Mouse (Mus musculus) kidney, embryonic 15.5 days (tissue): ENCODE results near the gene Txn2. TPM values are rescaled to one million over a fixed set of nuclear protein-coding genes. Genes with fewer than 3 reads are reported as not detected.

Experiments
- ATAC-seq: fragments of 200-750 bp; cut with Nextera tagmentation; replicated peaks from 2 replicates; pipeline ENCODE4 v1.8.0; 2017; ENCODE audit warnings: moderate TSS enrichment; ENCODE audit not compliant: low FRiP score
- H3K27ac ChIP-seq: fragments of 300-500 bp; sonication (generic); 2 replicates; pipeline ENCODE4 v1.5.1; 2015; ENCODE audit warnings: mild to moderate bottlenecking, inconsistent platforms
- H3K27me3 ChIP-seq: fragments of 300-500 bp; sonication (generic); 2 replicates; pipeline ENCODE4 v1.6.1; 2015; ENCODE audit warnings: inconsistent platforms
- H3K36me3 ChIP-seq: fragments of 300-500 bp; sonication (generic); 2 replicates; pipeline ENCODE4 v1.6.1; 2015; ENCODE audit warnings: inconsistent platforms
- H3K4me1 ChIP-seq: fragments of 300-500 bp; sonication (generic); 2 replicates; pipeline ENCODE4 v1.6.1; 2015; ENCODE audit warnings: inconsistent platforms
- H3K4me2 ChIP-seq: fragments of 300-500 bp; sonication (generic); 2 replicates; pipeline ENCODE4 v1.6.1; 2015; ENCODE audit warnings: moderate library complexity, mild to moderate bottlenecking, inconsistent platforms
- H3K4me3 ChIP-seq: fragments of 300-500 bp; sonication (generic); replicated peaks from 2 replicates; pipeline ENCODE4 v1.5.1; 2015; ENCODE audit warnings: mild to moderate bottlenecking, inconsistent platforms
- H3K9ac ChIP-seq: fragments of 300-500 bp; sonication (generic); 2 replicates; pipeline ENCODE4 v1.6.1; 2015; ENCODE audit warnings: mild to moderate bottlenecking, inconsistent platforms
- H3K9me3 ChIP-seq: fragments of 300-500 bp; sonication (generic); replicated peaks from 2 replicates; pipeline ENCODE4 v1.6.1; 2016; ENCODE audit warnings: inconsistent platforms
- WGBS: fragments of 180-500 bp; shearing (Covaris S2); methylation state at CpG from one replicate; pipeline ENCODE4 v1.1.7; 2015; ENCODE audit warnings: mixed read lengths; 5-methylcytosine and 5-hydroxymethylcytosine counted together
- polyA plus RNA-seq: library from polyadenylated mRNA; unstranded; fragments of >200 nt; fragmentation: Nextera tagmentation; extraction: Ambion mirVana; gene quantifications from 2 replicates; pipeline ENCODE4 v1.2.1, GENCODE M21; 2015

Gene Txn2
- polyA plus RNA-seq, 1 experiment from 2014 or later = 253 TPM

- Histone ChIP-seq H3K27ac (no peak overlapping the region), H3K9me3 (no peaks in the 10 kb centered on the region), H3K9ac (peak overlapping the region; percentile 36), H3K4me2 (peak overlapping the region; percentile 91), H3K4me1 (peaks cover 26% of the 10 kb centered on the region), H3K36me3 (peaks cover 28% of the 10 kb centered on the region), H3K27me3 (peaks cover 18% of the 10 kb centered on the region), H3K4me3 (peak overlapping the region; percentile 64)
- 6% methylated on average over 52 of the region's 52 CpGs for WGBS
- ATAC-seq = peak; percentile 62
Measured at GRCm38 (mm10) chr15:77955440-77956403, 26.9 kb upstream of the Txn2 start.

GRCm38 (mm10) chr15:77954362-77954761 is 25.6 kb upstream of the Txn2 start:
- peaks cover 14% of the 10 kb centered on the region for H3K36me3 ChIP-seq
- ATAC-seq = no peak
- H3K9me3 ChIP-seq = no peaks in the 10 kb centered on the region
- H3K27ac ChIP-seq = no peak overlapping the region
- H3K4me2 ChIP-seq = no peak overlapping the region
- peaks cover 26% of the 10 kb centered on the region for H3K4me1 ChIP-seq
- WGBS = 94% methylated on average over 2 of the region's 2 CpGs
- H3K9ac ChIP-seq = no peak overlapping the region
- peaks cover 18% of the 10 kb centered on the region for H3K27me3 ChIP-seq
- no peak overlapping the region for H3K4me3 ChIP-seq

GRCm38 (mm10) chr15:77952921-77953320 is 24.1 kb upstream of the Txn2 start:
- Histone ChIP-seq H3K27me3 (peaks cover 18% of the 10 kb centered on the region), H3K4me2 (no peak overlapping the region), H3K4me1 (peaks cover 26% of the 10 kb centered on the region), H3K9me3 (no peaks in the 10 kb centered on the region), H3K27ac (no peak overlapping the region), H3K9ac (no peak overlapping the region), H3K4me3 (no peak overlapping the region), H3K36me3 (no peaks in the 10 kb centered on the region)
- ATAC-seq = no peak
- WGBS = 85% methylated on average over 3 of the region's 3 CpGs

GRCm38 (mm10) chr15:77949061-77949460 is 20.3 kb upstream of the Txn2 start:
- no peaks in the 10 kb centered on the region for H3K36me3 ChIP-seq
- 87% methylated on average over 7 of the region's 7 CpGs for WGBS
- no peaks in the 10 kb centered on the region for H3K9me3 ChIP-seq
- H3K27ac ChIP-seq = no peak overlapping the region
- H3K9ac ChIP-seq = no peak overlapping the region
- H3K27me3 ChIP-seq = 0 out of 2 replicates have a peak, but pooled peaks cover 4% of the 10 kb centered on the region
- H3K4me3 ChIP-seq = no peak overlapping the region
- no peaks in the 10 kb centered on the region for H3K4me1 ChIP-seq
- ATAC-seq = no peak
- no peak overlapping the region for H3K4me2 ChIP-seq

GRCm38 (mm10) chr15:77945711-77946110 is 16.9 kb upstream of the Txn2 start:
- H3K27me3 ChIP-seq = no peaks in the 10 kb centered on the region
- 80% methylated on average over 4 of the region's 4 CpGs for WGBS
- ATAC-seq = no peak

GRCm38 (mm10) chr15:77941563-77941962 is 12.8 kb upstream of the Txn2 start:
- H3K4me1 ChIP-seq = no peaks in the 10 kb centered on the region
- 87% methylated on average over 3 of the region's 3 CpGs for WGBS
- H3K36me3 ChIP-seq = 0 out of 2 replicates have a peak, but pooled peaks cover 9% of the 10 kb centered on the region
- H3K27me3 ChIP-seq = no peaks in the 10 kb centered on the region
- ATAC-seq = no peak
- no peak overlapping the region for H3K27ac ChIP-seq
- no peak overlapping the region for H3K9ac ChIP-seq
- no peaks in the 10 kb centered on the region for H3K9me3 ChIP-seq
- H3K4me2 ChIP-seq = no peak overlapping the region
- H3K4me3 ChIP-seq = no peak overlapping the region

More at GRCm38 (mm10) chr15:77945711-77946110, 16.9 kb upstream of the Txn2 start:
- no peaks in the 10 kb centered on the region for H3K4me1 ChIP-seq
- H3K4me3 ChIP-seq = no peak overlapping the region
- H3K9ac ChIP-seq = no peak overlapping the region
- H3K27ac ChIP-seq = no peak overlapping the region
- H3K36me3 ChIP-seq = 0 out of 2 replicates have a peak, but pooled peaks cover 9% of the 10 kb centered on the region
- H3K9me3 ChIP-seq = no peaks in the 10 kb centered on the region
- no peak overlapping the region for H3K4me2 ChIP-seq

GRCm38 (mm10) chr15:77938516-77938915 is 9.7 kb upstream of the Txn2 start:
- Histone ChIP-seq H3K27me3 (no peaks in the 10 kb centered on the region), H3K36me3 (0 out of 2 replicates have a peak, but pooled peaks cover 9% of the 10 kb centered on the region), H3K4me2 (no peak overlapping the region), H3K27ac (no peak overlapping the region), H3K4me1 (peaks cover 10% of the 10 kb centered on the region), H3K9me3 (no peaks in the 10 kb centered on the region), H3K4me3 (no peak overlapping the region), H3K9ac (no peak overlapping the region)
- ATAC-seq = no peak
- 73% methylated on average over 5 of the region's 5 CpGs for WGBS

- no peaks in the 10 kb centered on the region for H3K9me3 ChIP-seq
- H3K36me3 ChIP-seq = no peaks in the 10 kb centered on the region
- H3K4me3 ChIP-seq = no peak overlapping the region
- no peak overlapping the region for H3K9ac ChIP-seq
- peaks cover 13% of the 10 kb centered on the region for H3K4me1 ChIP-seq
- H3K4me2 ChIP-seq = no peak overlapping the region
- no peak for ATAC-seq
- no peak overlapping the region for H3K27ac ChIP-seq
- no peaks in the 10 kb centered on the region for H3K27me3 ChIP-seq
- WGBS = 68% methylated on average over 14 of the region's 14 CpGs
Measured at GRCm38 (mm10) chr15:77935673-77936375, 7.0 kb upstream of the Txn2 start.

- no peak overlapping the region for H3K4me3 ChIP-seq
- no peaks in the 10 kb centered on the region for H3K27me3 ChIP-seq
- H3K9me3 ChIP-seq = no peaks in the 10 kb centered on the region
- H3K9ac ChIP-seq = no peak overlapping the region
- H3K36me3 ChIP-seq = no peaks in the 10 kb centered on the region
- no peak for ATAC-seq
- no peak overlapping the region for H3K4me2 ChIP-seq
- H3K4me1 ChIP-seq = peaks cover 15% of the 10 kb centered on the region
- H3K27ac ChIP-seq = no peak overlapping the region
- WGBS = 75% methylated on average over 5 of the region's 5 CpGs
Measured at GRCm38 (mm10) chr15:77934968-77935367, 6.2 kb upstream of the Txn2 start.

GRCm38 (mm10) chr15:77934326-77934725 is 5.5 kb upstream of the Txn2 start:
- no peak for ATAC-seq
- no peaks in the 10 kb centered on the region for H3K9me3 ChIP-seq
- WGBS = 75% methylated on average over 11 of the region's 11 CpGs
- H3K9ac ChIP-seq = no peak overlapping the region; the same call in 1 of the 2 replicates
- H3K4me1 ChIP-seq = peaks cover 21% of the 10 kb centered on the region
- no peak overlapping the region for H3K4me3 ChIP-seq
- H3K36me3 ChIP-seq = no peaks in the 10 kb centered on the region
- H3K27ac ChIP-seq = no peak overlapping the region
- no peaks in the 10 kb centered on the region for H3K27me3 ChIP-seq
- no peak overlapping the region for H3K4me2 ChIP-seq

GRCm38 (mm10) chr15:77933770-77934169 is 5.0 kb upstream of the Txn2 start:
- H3K4me2 ChIP-seq = peak overlapping the region; percentile 47
- WGBS = 1% methylated on average over 14 of the region's 14 CpGs
- H3K4me1 ChIP-seq = peaks cover 22% of the 10 kb centered on the region
- ATAC-seq = peak; percentile 24; the same call in 1 of the 2 replicates
- H3K27me3 ChIP-seq = no peaks in the 10 kb centered on the region
- H3K9me3 ChIP-seq = no peaks in the 10 kb centered on the region
- H3K36me3 ChIP-seq = no peaks in the 10 kb centered on the region
- H3K27ac ChIP-seq = no peak overlapping the region
- peak overlapping the region; percentile 29; the same call in 1 of the 2 replicates for H3K9ac ChIP-seq
- 0 out of 2 replicates have a peak overlapping the region, but pooled peaks have one; percentile 6 for H3K4me3 ChIP-seq

GRCm38 (mm10) chr15:77933222-77933621 is 4.4 kb upstream of the Txn2 start:
- Histone ChIP-seq H3K36me3 (no peaks in the 10 kb centered on the region), H3K4me2 (peak overlapping the region; percentile 47), H3K9me3 (no peaks in the 10 kb centered on the region), H3K27me3 (no peaks in the 10 kb centered on the region), H3K4me1 (peaks cover 22% of the 10 kb centered on the region), H3K4me3 (no peak overlapping the region), H3K9ac (0 out of 2 replicates have a peak overlapping the region, but pooled peaks have one; percentile 29), H3K27ac (no peak overlapping the region)
- ATAC-seq = no peak
- 67% methylated on average over 3 of the region's 3 CpGs for WGBS
